Mouse (Mus musculus): Measurements from ENCODE around the gene Bag5. TPM values are rescaled to one million over a fixed set of nuclear protein-coding genes. Genes with fewer than 3 reads are reported as not detected.
A peak's percentile ranks its signal among the peaks of the same experiment; 100 is the strongest.

The Bag5 gene
- total RNA-seq, 2 experiments from 2014 or later, result 60.9 to 61.8 TPM

DNA sequence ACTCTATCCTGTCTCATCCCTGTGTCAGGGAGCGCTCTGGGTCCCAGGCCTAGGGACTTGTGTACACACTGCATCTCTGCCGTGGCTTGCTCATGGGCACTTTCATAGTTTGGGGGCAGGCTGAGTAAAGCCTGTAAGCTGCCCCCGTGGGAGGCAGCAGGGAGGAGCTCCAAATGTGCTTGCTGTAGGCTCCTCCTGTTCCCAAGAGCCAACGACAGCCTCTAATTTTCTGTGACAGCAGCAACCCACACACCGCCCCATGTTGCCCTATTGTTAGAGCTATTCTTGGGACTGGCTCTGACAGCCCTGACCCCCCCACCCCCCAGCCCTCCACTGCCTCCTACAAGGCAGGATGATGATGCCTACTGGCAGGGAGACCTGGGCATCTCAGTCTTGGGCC is 31.1 kb downstream of the Bag5 start:
- no peak for TF ChIP-seq CTCF (IDR thresholded peaks at IDR 0.05)
- no peak overlapping the region for H3K4me3 ChIP-seq
- intact Hi-C loops (cut with DNase I), result no loop called here
- peak in 1 of 2 experiments; percentile 46 for DNase-seq (ENCODE audit: extremely low spot score in 1 of 2, low spot score in 2 of 2)
- peak overlapping the region; percentile 73 for H3K27ac ChIP-seq

DNA sequence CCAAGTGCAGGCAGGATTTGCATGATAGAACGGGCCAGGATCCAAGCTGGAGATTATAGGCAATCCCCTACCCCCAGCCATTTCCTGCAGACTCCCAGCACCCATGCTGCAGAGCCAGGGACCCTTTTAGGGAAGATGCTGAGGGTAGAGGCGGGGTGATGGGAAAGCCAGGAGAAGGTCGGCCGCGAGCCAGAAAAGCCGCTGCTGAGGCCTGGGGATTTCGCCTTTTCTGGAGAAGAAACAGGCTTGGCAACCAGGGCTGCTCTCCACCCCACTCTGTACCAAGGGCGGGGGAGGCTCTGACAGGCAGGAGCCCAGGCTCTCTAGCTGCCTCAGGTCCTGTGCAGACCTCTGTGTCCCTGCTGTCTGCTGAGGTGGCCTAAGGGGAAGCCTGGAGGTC is 31.8 kb downstream of the Bag5 start:
- TF ChIP-seq CTCF (IDR thresholded peaks at IDR 0.05), result no peak
- intact Hi-C loops (cut with DNase I), result no loop called here
- Histone ChIP-seq H3K27ac (peak overlapping the region; percentile 73), H3K4me3 (no peak overlapping the region)
- DNase-seq (ENCODE audit: extremely low spot score in 1 of 2, low spot score in 2 of 2), result no peak

DNA sequence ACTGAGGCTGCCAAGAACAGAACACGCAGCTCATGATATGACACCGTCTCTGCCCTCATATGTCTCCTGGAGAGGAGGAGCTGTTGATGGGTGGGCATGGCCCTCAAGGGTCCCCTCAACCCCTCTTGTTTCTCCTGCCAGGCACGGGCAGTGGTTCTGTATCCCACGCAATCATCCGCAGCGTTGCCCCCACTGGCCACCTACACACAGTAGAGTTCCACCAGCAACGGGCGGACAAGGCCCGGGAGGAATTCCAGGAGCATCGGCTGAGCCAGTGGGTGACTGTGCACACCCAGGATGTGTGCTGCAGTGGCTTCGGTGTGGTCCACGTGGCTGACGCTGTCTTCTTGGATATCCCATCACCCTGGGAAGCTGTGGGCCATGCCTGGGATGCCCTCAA is 32.4 kb downstream of the Bag5 start:
- Histone ChIP-seq H3K4me3 (no peak overlapping the region), H3K27ac (peak overlapping the region; percentile 73)
- intact Hi-C loops (cut with DNase I), result no loop called here
- TF ChIP-seq CTCF (IDR thresholded peaks at IDR 0.05), result no peak
- no peak for DNase-seq (ENCODE audit: extremely low spot score in 1 of 2, low spot score in 2 of 2)

DNA sequence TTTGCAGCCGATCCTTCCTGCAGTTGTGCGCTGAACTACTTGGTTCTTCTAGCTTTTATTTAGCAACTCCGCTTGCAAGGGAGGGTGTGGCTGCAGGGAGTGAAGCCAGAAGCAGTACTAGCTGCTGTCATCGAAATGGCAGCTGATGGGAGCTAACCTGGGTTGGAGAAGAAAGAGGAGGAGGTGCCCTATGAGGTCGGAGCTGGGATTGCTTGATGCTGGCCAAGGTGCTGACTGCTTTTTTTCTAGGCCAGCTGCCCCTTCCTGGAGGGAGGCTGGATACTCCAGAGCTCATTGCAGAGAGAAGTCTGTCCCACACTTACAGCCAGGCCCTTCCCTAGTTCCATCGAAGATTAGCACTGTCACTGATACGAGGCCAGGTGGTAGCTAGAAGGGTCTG is 34.1 kb downstream of the Bag5 start:
- TF ChIP-seq CTCF (IDR thresholded peaks at IDR 0.05), result no peak
- Histone ChIP-seq H3K4me3 (peak overlapping the region; percentile 82), H3K27ac (no peak overlapping the region)
- no peak for DNase-seq (ENCODE audit: extremely low spot score in 1 of 2, low spot score in 2 of 2)
- intact Hi-C loops (cut with DNase I), result no loop called here

DNA sequence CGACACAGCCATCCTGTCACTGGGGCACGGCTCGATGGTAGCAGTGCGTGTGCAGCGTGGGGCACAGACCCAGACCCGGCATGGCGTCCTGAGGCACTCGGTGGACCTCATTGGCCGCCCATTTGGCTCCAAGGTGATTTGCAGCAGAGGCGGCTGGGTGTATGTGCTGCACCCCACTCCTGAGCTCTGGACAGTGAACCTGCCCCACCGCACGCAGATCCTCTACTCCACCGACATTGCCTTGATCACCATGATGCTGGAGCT is 34.5 kb downstream of the Bag5 start:
- intact Hi-C loops (cut with DNase I), result no loop called here
- no peak for TF ChIP-seq CTCF (IDR thresholded peaks at IDR 0.05)
- no peak for DNase-seq (ENCODE audit: extremely low spot score in 1 of 2, low spot score in 2 of 2)
- Histone ChIP-seq H3K27ac (no peak overlapping the region), H3K4me3 (peak overlapping the region; percentile 82)

DNA sequence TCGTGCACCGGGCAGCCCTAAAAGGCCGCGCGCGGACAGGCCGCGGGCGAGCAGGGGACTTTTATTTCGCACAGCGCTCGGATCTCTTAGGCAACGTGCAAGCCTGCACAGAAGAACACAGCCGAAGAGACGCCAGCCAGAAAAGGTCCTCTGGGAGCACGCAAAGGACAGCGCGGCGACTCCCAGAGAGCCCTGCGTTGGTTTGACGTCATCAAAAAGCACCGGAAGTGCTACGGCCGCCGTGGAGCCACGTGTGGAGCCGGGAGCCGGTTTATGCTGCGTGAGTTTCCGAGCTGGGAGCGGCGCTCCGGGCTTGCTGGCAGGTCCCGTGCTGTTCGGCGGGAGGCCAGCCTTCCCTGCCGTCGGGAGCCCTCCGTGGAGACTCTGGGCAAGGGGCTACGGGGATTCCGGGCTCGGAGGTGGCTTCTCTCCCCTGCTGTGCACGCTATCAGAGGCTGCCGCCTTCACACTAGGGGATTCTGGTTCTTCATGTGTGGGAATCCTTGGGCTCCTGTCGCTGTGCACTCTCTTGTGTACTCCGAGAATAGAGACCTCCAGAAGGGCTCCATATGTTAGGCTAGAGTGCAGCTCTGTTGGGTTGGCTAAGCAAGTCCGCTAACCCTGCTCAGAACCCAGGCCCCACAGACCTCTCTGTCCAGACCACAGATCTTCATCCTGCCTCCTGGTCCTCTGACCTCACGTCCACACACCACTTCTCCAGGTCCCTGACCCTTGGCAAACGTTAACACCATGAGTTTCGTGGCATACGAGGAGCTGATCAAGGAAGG is 35.0 kb downstream of the Bag5 start, which contains the start of gene Trmt61a:
Gene Trmt61a (plus strand): TSS at position 224 of the 788 bp plus-strand sequence.
- peak; percentile 88 for DNase-seq (ENCODE audit: extremely low spot score in 1 of 2, low spot score in 2 of 2)
- intact Hi-C loops (cut with DNase I), result no loop called here

DNA sequence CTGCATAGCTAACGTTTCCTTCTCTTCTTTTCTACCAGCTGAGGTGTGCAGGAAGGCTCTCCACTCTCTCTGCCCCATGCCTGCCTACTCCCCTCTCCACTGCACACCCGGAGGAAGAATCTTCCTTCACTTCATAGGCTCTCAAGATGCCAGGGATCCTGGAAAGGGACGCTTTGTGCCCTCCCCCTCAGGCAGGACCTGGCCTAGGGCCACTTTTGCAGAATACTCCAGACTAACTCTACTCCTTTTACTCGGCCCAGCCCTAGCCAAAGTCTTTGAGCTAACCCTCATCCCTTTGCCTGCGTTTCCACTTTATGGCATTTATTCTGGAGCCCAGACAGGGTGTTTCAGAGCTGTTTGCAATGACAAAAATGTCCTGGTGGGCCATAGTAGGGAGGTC is 35.6 kb downstream of the Bag5 start:
- Histone ChIP-seq H3K4me3 (peak overlapping the region; percentile 82), H3K27ac (peak overlapping the region; percentile 93)
- no peak for TF ChIP-seq CTCF (IDR thresholded peaks at IDR 0.05)
- DNase-seq (ENCODE audit: extremely low spot score in 1 of 2, low spot score in 2 of 2), result no peak
- intact Hi-C loops (cut with DNase I), result no loop called here

More for the DNA sequence above, 35.0 kb downstream of the Bag5 start, which contains the start of gene Trmt61a:
- peak within 1 kb of the TSS; percentile 82 for H3K4me3 ChIP-seq
- no peak for TF ChIP-seq CTCF (IDR thresholded peaks at IDR 0.05)
- peak within 1 kb of the TSS; percentile 93 for H3K27ac ChIP-seq

DNA sequence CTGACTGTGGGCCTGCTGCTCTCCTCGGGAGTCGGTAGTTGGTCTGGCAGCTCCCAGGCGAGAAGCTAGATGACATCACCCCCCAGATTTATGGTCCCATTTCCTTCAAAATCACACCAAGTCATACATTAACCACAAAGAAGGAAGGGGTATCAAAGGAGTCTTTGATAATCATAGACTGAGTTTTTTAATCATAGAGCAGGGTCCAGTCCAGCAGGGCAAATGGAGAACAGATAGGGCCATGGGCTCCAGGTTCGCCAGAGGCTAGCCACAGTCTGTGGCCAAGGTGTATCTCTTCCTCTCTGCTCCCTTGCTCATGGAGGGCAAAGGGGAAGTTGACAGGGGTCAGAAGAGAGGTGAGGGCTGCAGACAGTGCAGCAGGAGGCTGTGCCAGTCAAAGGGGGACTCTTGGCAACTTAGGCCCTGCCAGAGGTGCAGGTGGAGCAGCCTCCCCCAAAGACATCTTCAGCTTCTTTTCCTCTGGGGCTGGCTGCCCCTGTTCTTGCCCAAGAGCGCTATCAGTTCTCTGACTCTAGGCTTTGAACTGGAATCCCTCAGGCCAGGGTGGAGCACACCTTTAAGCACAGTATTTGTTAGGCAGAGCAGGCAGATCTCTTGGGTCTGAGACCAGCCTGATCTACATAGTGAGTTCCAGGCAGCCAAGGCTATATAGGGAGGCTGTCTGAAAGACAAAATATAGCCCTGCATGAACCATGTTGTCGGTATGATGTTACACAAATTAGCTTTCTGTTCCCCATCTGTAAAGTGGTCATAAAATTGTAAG is 37.1 kb downstream of the Bag5 start:
- no peak for DNase-seq (ENCODE audit: extremely low spot score in 1 of 2, low spot score in 2 of 2)
- intact Hi-C loops (cut with DNase I), result no loop called here

DNA sequence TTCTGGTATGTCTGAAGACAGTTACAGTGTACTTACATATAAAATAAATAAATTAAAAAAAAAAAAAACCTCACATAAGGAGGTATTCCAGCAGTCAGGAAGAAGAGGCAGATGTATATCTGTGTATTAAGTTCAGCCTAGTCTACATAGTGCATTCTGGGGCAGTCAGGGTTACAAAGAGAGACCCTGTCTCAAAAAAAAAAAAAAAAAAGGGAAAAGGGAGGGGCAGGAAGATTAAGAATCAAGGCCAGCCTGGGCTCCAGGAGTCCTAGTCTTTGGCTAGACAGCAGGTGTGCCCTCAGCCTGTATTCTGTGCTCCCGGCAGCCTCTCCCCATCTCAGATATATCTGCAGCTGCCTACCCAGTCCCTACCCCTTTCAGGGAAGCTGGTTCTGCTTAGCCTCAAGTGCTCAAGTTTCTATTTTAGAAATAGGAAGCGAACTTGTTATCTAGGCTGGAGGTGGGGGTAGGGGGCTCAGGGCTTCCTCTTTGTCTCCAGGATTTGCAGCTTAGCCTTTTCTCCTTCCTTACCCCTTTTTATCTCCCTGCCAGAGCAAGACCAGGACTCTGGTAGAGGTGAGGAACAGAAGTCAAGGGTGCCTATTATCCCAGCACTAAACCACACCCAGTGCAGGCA is 38.1 kb downstream of the Bag5 start:
- Histone ChIP-seq H3K27ac (no peak overlapping the region), H3K4me3 (no peak overlapping the region)
- intact Hi-C loops (cut with DNase I), result no loop called here
- DNase-seq (ENCODE audit: extremely low spot score in 1 of 2, low spot score in 2 of 2), result no peak
- no peak for TF ChIP-seq CTCF (IDR thresholded peaks at IDR 0.05)

More for the DNA sequence above, 37.1 kb downstream of the Bag5 start:
- no peak overlapping the region for H3K27ac ChIP-seq
- H3K4me3 ChIP-seq, result no peak overlapping the region
- TF ChIP-seq CTCF (IDR thresholded peaks at IDR 0.05), result no peak

DNA sequence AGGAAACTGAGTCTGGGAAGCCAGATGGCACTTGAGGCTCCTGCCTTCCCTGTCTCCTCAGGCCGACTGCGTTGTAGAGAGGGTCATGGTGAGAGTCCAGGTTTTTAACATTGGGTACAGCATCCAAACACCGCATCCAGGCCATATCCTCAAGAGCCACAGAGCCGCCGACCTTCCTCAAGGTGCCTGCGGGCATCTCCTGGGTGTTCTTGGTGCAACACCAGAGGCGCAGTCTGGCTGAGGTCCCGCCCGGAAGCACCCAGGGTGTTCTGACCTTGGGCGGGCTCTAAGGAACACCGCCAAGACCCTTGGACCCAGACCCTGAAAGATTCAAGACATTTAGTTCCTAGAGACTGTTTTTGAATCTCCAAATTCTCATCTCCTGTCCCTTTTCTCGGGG is 40.5 kb downstream of the Bag5 start:
- no peak for TF ChIP-seq CTCF (IDR thresholded peaks at IDR 0.05)
- intact Hi-C loops (cut with DNase I), result loop anchor here (1.0 kb wide), 1 partner anchor 22 kb away; no protein-coding TSS in a partner anchor
- Histone ChIP-seq H3K4me3 (peak overlapping the region; percentile 100), H3K27ac (peak overlapping the region; percentile 99)
- DNase-seq (ENCODE audit: extremely low spot score in 1 of 2, low spot score in 2 of 2), result no peak

DNA sequence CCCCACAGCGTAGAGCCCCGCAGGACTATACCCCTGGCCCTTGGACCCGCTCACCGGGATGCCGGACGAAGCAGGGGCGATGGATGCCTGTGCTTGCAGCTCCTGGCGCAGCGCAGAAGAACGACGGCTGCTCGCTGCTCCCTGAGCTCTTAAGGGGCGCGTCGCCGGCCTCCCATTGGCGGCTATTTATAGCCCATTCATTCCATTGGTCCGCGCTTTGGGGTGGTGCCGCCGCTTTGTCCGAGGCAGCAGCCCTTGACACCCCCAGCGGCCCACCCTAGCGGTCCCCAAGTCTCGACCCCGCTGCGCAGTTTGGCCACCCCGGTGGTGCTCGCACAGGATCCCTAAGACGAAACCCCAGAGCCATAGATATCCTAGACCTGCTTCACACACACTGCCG is 40.9 kb downstream of the Bag5 start, which contains the start of gene Ckb:
Gene Ckb (minus strand): TSS at position 163 of the 400 bp plus-strand sequence.
- DNase-seq (ENCODE audit: extremely low spot score in 1 of 2, low spot score in 2 of 2), result peak; percentile 92 to 93
- Histone ChIP-seq H3K27ac (peak within 1 kb of the TSS; percentile 99), H3K4me3 (peak within 1 kb of the TSS; percentile 100)
- TF ChIP-seq CTCF (IDR thresholded peaks at IDR 0.05), result no peak; the same call in 1 of the 2 replicates
- intact Hi-C loops (cut with DNase I), result loop anchor here (1.0 kb wide), 1 partner anchor 22 kb away; no protein-coding TSS in a partner anchor

DNA sequence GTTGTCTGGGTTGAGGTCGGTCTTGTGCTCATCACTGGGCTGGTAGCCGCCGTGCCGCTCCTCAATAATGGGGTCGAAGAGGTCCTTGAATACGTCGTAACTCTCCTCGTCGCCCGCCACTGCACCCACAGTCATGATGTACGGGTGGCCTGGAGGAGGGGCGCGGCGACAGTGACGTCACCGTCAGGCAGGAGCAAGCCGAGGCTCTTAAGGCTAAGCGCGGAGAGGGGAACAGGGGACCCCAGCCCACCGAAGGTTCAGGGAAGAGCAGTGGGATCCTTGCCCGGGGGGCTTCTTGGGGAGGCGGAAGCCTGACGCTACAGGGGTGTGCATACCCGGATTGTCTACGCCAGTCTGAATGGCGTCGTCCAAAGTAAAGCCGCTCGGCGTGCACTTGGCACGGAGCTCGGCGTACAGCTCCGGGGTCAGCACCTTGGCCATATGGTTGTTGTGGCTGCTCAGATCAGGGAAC is 41.6 kb downstream of the Bag5 start:
- intact Hi-C loops (cut with DNase I), result no loop called here
- TF ChIP-seq CTCF (IDR thresholded peaks at IDR 0.05), result no peak
- DNase-seq (ENCODE audit: extremely low spot score in 1 of 2, low spot score in 2 of 2), result peak; percentile 79
- Histone ChIP-seq H3K27ac (peak overlapping the region; percentile 99), H3K4me3 (peak overlapping the region; percentile 100)
